Mouse (Mus musculus) embryonic facial prominence, embryonic 11.5 days (tissue): ENCODE data around the gene Zfp697. TPM values are rescaled to one million over a fixed set of nuclear protein-coding genes. Genes with fewer than 3 reads are reported as not detected.
"Not testable (repeated sequence)": the region's sequence is repeated elsewhere in the genome, so short reads cannot be mapped to it uniquely, and the experiment has no call there.

Source experiments
- ATAC-seq: fragments of 200-750 bp; cut with Nextera tagmentation; replicated peaks from 2 replicates; pipeline ENCODE4 v1.8.0; 2017; ENCODE audit warnings: low read depth; ENCODE audit not compliant: insufficient number of reproducible peaks, low FRiP score, low TSS enrichment
- DNase-seq: peaks from one replicate; pipeline ENCODE4 v3.0.0-alpha.2; 2015; ENCODE audit warnings: low spot score
- H3K27ac ChIP-seq: fragments of 300-500 bp; sonication (generic); replicated peaks from 2 replicates; pipeline ENCODE4 v1.5.1; 2014; ENCODE audit warnings: mild to moderate bottlenecking, low read depth, low read length, control low read depth
- H3K27me3 ChIP-seq: fragments of 300-500 bp; sonication (generic); 2 replicates; pipeline ENCODE4 v1.6.1; 2014; ENCODE audit warnings: mild to moderate bottlenecking, low read length, moderate library complexity, mixed read lengths; ENCODE audit not compliant: control insufficient read depth, insufficient read depth
- H3K36me3 ChIP-seq: fragments of 300-500 bp; sonication (generic); replicated peaks from 2 replicates; pipeline ENCODE4 v1.6.1; 2014; ENCODE audit warnings: low read depth, mild to moderate bottlenecking, low read length, moderate library complexity, mixed read lengths; ENCODE audit not compliant: control insufficient read depth, insufficient read depth
- H3K4me1 ChIP-seq: fragments of 300-500 bp; sonication (generic); 2 replicates; pipeline ENCODE4 v1.6.1; 2014; ENCODE audit warnings: low read length, mixed read lengths; ENCODE audit not compliant: control insufficient read depth, insufficient read depth
- H3K4me2 ChIP-seq: fragments of 300-500 bp; sonication (generic); 2 replicates; pipeline ENCODE4 v1.6.1; 2014; ENCODE audit warnings: low read depth, mild to moderate bottlenecking, control low read depth, low read length, moderate library complexity
- H3K4me3 ChIP-seq: fragments of 300-500 bp; sonication (generic); 2 replicates; pipeline ENCODE4 v1.5.1; 2014; ENCODE audit warnings: low read depth, low read length, control low read depth
- H3K9ac ChIP-seq: fragments of 300-500 bp; sonication (generic); replicated peaks from 2 replicates; pipeline ENCODE4 v1.6.1; 2014; ENCODE audit warnings: mild to moderate bottlenecking, control low read depth, low read length
- H3K9me3 ChIP-seq: fragments of 300-500 bp; sonication (generic); replicated peaks from 2 replicates; pipeline ENCODE4 v1.6.1; 2016; ENCODE audit warnings: mild to moderate bottlenecking, low read length, inconsistent platforms, mixed read lengths; ENCODE audit not compliant: control insufficient read depth
- WGBS: fragments of 180-500 bp; shearing (Covaris S2); extraction: QIAGEN DNeasy Blood & Tissue Kit; methylation state at CpG from one replicate; pipeline ENCODE4 v1.1.7; 2014; 5-methylcytosine and 5-hydroxymethylcytosine counted together
- polyA plus RNA-seq: library from polyadenylated mRNA; unstranded; fragments of >200 nt; fragmentation: Nextera tagmentation; extraction: Ambion mirVana; gene quantifications from 2 replicates; pipeline ENCODE4 v1.2.1, GENCODE M21; 2014

The Zfp697 gene
- polyA plus RNA-seq, 1 experiment from 2014 or later = 9.7 TPM

- not testable (repeated sequence) for H3K9me3 ChIP-seq, H3K27me3 ChIP-seq, H3K36me3 ChIP-seq, H3K27ac ChIP-seq, H3K4me1 ChIP-seq
- H3K4me2 ChIP-seq = peak within 1 kb of the TSS; percentile 59
- ATAC-seq = peak; percentile 77
- H3K9ac ChIP-seq = peak within 1 kb of the TSS; percentile 62
- WGBS = 0% methylated on average over 10 of the region's 10 CpGs
- peak within 1 kb of the TSS; percentile 58 for H3K4me3 ChIP-seq
- DNase-seq = peak; percentile 93
These were observed 42.6 kb upstream of the Zfp697 start, which contains the start of gene Phgdh for GRCm38 (mm10) chr3:98339706-98340109. TSS of gene Phgdh (minus strand) at chr3:98339990.

GRCm38 (mm10) chr3:98340818-98341594, 41.3 kb upstream of the Zfp697 start:
- 77% methylated on average over 17 of the region's 17 CpGs for WGBS
- H3K27me3 ChIP-seq = no peaks in the 10 kb centered on the region
- H3K4me2 ChIP-seq = no peak overlapping the region
- ATAC-seq (no peak), DNase-seq (no peak)
- no peak overlapping the region for H3K4me3 ChIP-seq
- H3K27ac ChIP-seq = no peak overlapping the region
- no peaks in the 10 kb centered on the region for H3K36me3 ChIP-seq
- no peaks in the 10 kb centered on the region; the same call in 1 of the 2 replicates for H3K4me1 ChIP-seq
- H3K9me3 ChIP-seq = no peaks in the 10 kb centered on the region
- no peak overlapping the region for H3K9ac ChIP-seq

GRCm38 (mm10) chr3:98343235-98343634, 39.0 kb upstream of the Zfp697 start:
- ATAC-seq (no peak), DNase-seq (no peak)
- Histone ChIP-seq H3K4me3 (no peak overlapping the region), H3K36me3 (no peaks in the 10 kb centered on the region), H3K4me2 (no peak overlapping the region), H3K4me1 (no peaks in the 10 kb centered on the region), H3K9ac (no peak overlapping the region), H3K27me3 (no peaks in the 10 kb centered on the region; the same call in 1 of the 2 replicates), H3K9me3 (no peaks in the 10 kb centered on the region), H3K27ac (no peak overlapping the region)
- WGBS = 82% methylated on average over 3 of the region's 3 CpGs

GRCm38 (mm10) chr3:98348106-98348505, 34.2 kb upstream of the Zfp697 start:
- Histone ChIP-seq H3K9ac (no peak overlapping the region), H3K36me3 (no peaks in the 10 kb centered on the region), H3K4me2 (no peak overlapping the region), H3K9me3 (no peaks in the 10 kb centered on the region), H3K4me1 (no peaks in the 10 kb centered on the region), H3K27me3 (no peaks in the 10 kb centered on the region; the same call in 1 of the 2 replicates), H3K27ac (no peak overlapping the region), H3K4me3 (no peak overlapping the region)
- WGBS = 85% methylated on average over 6 of the region's 6 CpGs
- ATAC-seq (no peak), DNase-seq (no peak)

GRCm38 (mm10) chr3:98348705-98349104, 33.6 kb upstream of the Zfp697 start:
- DNase-seq (peak; percentile 29), ATAC-seq (no peak)
- Histone ChIP-seq H3K9ac (no peak overlapping the region), H3K4me3 (no peak overlapping the region), H3K27ac (no peak overlapping the region), H3K27me3 (no peaks in the 10 kb centered on the region; the same call in 1 of the 2 replicates), H3K9me3 (no peaks in the 10 kb centered on the region), H3K4me2 (no peak overlapping the region), H3K4me1 (no peaks in the 10 kb centered on the region), H3K36me3 (no peaks in the 10 kb centered on the region)
- WGBS = 19% methylated on average over 8 of the region's 8 CpGs

- H3K27ac ChIP-seq = no peak overlapping the region
- WGBS = 26% methylated on average over 7 of the region's 7 CpGs
- H3K4me2 ChIP-seq = no peak overlapping the region
- ATAC-seq = no peak
- H3K9ac ChIP-seq = no peak overlapping the region
- H3K9me3 ChIP-seq = no peaks in the 10 kb centered on the region
- no peaks in the 10 kb centered on the region for H3K36me3 ChIP-seq
- peak; percentile 90 for DNase-seq
- H3K4me1 ChIP-seq = no peaks in the 10 kb centered on the region
- H3K4me3 ChIP-seq = no peak overlapping the region
- H3K27me3 ChIP-seq = no peaks in the 10 kb centered on the region
These were observed 28.4 kb upstream of the Zfp697 start for GRCm38 (mm10) chr3:98353892-98354291.

GRCm38 (mm10) chr3:98355344-98356025, 26.8 kb upstream of the Zfp697 start:
- H3K27ac ChIP-seq = no peak overlapping the region
- DNase-seq = peak; percentile 51
- H3K4me1 ChIP-seq = no peaks in the 10 kb centered on the region
- H3K4me3 ChIP-seq = no peak overlapping the region
- WGBS = 52% methylated on average over 10 of the region's 10 CpGs
- H3K27me3 ChIP-seq = no peaks in the 10 kb centered on the region
- peak; percentile 67 for ATAC-seq
- no peaks in the 10 kb centered on the region for H3K9me3 ChIP-seq
- H3K36me3 ChIP-seq = no peaks in the 10 kb centered on the region
- no peak overlapping the region for H3K9ac ChIP-seq
- H3K4me2 ChIP-seq = no peak overlapping the region

GRCm38 (mm10) chr3:98356026-98356365, 26.3 kb upstream of the Zfp697 start:
- Histone ChIP-seq H3K4me2 (no peak overlapping the region), H3K27ac (no peak overlapping the region)
- ATAC-seq = no peak; the same call in 1 of the 2 replicates

More at GRCm38 (mm10) chr3:98356026-98356365, 26.3 kb upstream of the Zfp697 start:
- Histone ChIP-seq H3K27me3 (no peaks in the 10 kb centered on the region), H3K4me3 (no peak overlapping the region), H3K9me3 (no peaks in the 10 kb centered on the region), H3K36me3 (no peaks in the 10 kb centered on the region), H3K9ac (no peak overlapping the region), H3K4me1 (no peaks in the 10 kb centered on the region)
- no peak for DNase-seq
- WGBS = 48% methylated on average over 6 of the region's 6 CpGs
